Mouse (Mus musculus) kidney, adult 18-20 months (tissue): ENCODE results near the gene Gpc5.
A peak's percentile ranks its signal among the peaks of the same experiment; 100 is the strongest.

Experiments used
- DNase-seq: peaks from one replicate; pipeline ENCODE4 v3.0.0; 2021

Gpc5 gene

GRCm38 (mm10) chr14:115371131-115371530, 279.1 kb downstream of the Gpc5 start:
- DNase-seq, result peak; percentile 31

DNA sequence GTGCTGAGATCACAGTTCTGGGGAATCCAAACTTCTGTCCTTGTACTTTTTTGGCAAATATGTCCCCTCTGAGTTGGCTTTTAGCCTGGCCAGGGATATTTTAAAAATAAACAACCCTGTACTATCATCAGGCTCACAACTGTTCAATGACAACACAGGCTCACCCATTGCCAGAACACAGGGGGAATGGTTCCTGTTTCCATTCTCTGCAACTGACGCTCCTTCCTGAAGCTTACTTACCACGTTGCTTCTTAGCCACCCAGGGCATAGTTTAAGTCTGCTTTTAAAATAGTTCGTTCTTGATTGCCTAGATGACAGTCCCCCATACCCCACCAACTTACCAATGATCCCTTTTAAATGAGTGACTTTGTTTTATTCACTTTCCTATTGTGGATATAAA, 299.8 kb downstream of the Gpc5 start:
- DNase-seq, result no peak

DNA sequence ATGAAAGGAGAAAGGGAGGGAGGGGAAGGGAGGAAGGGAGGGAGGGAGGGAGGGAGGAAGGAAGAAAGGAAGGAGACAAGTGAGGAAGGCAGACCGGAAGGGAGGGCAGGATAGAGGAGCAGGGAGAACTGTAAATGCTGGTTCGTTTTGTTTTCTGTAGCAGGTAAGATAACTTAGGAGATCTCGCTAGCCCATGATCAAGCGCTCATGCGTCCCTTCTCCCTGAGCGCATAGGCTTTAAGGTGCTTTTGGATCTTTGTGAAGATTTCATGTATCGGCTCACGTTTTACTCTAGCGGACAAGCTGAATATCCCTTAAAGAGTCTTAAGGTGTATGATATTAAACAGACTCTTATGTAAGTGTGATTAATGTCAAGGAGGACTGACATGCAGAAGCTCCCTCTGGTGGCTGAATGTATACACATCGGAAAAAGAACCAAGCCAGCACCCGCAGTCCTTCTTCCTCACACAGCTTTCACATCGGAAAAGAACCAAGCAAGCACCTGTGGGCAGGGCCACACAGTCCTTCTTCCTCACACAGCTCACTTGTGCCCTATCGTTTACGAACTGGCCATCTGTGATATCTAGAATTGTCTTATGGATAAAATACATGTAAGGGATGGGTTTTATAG, 301.0 kb downstream of the Gpc5 start:
- DNase-seq, result peak; percentile 38

DNA sequence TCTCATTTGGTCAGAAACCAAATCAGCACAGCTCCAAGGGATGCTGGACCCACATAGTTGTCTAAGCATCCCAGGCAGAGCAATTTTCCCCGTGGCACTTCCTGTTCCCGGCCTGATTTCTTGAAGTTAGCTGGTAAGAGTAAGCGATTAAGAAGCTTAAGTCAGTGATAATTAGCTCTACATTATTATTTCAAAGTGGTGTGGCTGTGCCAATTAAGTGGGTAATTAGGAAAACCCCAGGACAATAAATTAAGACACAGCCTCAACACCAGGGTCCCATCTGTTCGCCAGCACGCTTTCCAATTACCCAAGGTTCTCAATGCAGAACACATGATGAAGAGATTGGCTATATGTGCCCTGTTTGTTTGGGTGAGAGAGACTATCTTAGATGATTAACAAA, 314.6 kb downstream of the Gpc5 start:
- DNase-seq, result no peak

DNA sequence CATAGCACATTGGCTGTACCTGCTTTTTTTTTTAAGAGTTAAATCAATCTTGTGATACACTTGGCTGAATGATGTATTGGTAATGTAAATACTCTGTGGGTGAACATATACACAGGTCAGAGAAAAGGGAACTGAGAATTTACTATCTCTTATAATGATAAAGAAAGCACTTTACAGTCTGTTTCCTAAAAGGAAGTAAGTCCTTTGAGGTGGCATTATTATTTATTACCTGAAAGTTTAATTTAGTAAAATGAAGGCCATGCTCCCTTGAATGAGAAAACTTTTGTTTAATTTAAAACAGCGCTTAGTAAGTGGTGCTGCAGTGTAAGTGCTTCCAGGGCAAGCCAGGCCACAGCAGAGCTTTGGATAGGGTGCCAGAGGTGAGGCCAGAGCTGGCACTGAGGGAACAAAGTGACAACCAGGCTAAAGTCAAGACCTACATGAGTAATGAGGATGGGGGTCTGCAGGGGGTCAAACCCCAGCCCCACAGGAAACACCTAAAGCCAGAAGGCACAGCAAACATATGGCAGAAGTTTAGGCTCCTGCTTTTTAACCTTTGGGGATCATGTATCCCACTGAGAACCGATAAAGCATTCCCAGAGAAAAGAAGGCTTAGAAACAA, 315.4 kb downstream of the Gpc5 start:
- DNase-seq, result no peak

DNA sequence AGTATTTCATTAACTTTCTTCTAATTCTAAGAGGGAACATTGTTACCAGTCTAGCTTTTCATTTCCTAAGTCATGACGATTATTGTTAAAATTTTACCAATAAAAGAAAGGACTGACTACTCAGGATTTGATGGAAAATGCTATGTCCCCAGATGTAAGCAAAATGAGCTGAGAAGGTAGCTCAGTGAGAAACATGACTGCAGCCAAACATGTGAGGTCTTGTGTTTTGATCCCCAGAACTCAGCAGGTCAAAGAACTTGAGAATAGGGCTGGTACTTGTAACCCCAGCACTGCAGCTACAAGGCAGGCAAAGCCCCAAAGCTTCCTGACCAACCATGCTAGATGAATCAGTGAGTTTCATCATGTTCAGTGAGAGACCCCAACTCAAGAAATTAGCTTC, 318.9 kb downstream of the Gpc5 start:
- DNase-seq, result peak; percentile 28

GRCm38 (mm10) chr14:115411513-115412174, 319.6 kb downstream of the Gpc5 start:
- DNase-seq, result peak; percentile 11

GRCm38 (mm10) chr14:115412821-115413220, 320.8 kb downstream of the Gpc5 start:
- DNase-seq, result no peak

DNA sequence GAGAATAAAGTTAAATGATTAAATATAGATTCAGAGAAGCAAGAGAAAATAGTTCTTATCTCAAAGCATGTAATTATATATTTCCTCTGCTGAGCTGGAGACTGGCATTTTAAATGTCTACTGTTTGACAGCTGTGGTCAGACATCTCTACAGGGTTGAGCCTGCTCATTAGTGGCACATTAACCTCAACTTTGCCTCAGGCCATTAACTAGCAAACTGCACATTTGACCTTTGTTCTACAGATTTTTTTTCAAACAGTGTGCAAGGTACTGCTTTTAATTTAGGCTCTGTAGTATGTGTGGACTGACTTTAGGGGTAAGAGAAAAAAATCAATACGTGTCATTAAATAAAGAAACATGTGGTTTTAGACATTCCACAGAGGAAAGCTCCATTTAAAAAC, 321.4 kb downstream of the Gpc5 start:
- DNase-seq, result peak; percentile 19

DNA sequence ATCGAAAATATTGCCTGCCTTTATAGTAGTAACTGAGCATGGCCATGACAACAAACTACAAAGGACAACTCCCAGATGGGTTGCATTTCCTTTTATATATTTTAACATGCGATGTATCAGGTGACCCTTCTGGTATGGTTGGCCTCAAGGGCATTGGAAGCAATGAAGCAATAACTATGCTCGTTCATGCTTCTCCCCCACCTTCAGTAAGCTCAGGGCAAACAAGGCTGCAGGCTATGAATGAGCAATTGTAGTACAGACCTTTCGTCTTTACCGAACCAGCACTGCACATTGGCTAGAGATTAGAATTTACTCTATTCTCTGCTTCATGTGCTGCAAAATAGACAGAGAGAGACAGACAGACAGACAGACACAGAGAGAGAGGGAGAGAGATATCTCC, 322.5 kb downstream of the Gpc5 start:
- DNase-seq, result no peak

GRCm38 (mm10) chr14:115431967-115432366, 340.0 kb downstream of the Gpc5 start:
- DNase-seq, result no peak

DNA sequence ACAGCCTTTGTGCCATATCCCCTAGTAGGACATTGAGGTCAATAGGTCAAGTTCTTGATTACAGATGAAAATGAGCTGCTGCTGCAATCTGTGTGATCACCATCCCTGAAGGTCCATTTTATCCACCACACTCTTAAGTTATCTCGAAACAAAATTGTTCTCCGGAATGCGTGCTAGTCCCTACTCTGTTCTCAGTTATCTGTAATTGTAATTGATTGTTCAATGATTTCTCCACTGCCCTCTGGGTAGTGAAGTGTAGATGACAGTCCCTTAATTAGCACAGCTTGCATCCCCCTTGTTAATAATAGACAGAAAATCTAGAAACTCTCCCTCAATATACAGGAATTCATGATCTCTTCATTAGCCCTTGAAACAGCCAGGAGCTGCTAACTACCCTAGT, 340.4 kb downstream of the Gpc5 start:
- no peak for DNase-seq

DNA sequence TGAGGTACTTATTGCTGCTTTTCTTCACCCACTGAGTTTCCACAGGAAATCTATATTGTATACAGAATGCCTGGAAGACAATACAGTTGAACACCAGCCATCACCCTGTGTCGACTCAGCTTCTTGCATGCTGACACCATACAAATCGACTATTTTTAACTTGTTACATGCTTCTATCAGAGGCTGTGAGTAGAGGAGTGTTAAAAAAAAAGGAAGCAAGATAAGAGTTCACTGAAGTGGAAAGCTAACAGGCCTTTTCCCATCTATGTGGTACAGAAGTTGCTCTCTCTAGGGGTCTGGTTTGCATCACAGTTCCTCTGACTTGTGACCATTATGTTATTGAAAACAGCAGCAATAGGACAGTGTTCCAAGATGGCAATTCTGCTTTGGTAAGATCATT, 344.6 kb downstream of the Gpc5 start:
- no peak for DNase-seq

DNA sequence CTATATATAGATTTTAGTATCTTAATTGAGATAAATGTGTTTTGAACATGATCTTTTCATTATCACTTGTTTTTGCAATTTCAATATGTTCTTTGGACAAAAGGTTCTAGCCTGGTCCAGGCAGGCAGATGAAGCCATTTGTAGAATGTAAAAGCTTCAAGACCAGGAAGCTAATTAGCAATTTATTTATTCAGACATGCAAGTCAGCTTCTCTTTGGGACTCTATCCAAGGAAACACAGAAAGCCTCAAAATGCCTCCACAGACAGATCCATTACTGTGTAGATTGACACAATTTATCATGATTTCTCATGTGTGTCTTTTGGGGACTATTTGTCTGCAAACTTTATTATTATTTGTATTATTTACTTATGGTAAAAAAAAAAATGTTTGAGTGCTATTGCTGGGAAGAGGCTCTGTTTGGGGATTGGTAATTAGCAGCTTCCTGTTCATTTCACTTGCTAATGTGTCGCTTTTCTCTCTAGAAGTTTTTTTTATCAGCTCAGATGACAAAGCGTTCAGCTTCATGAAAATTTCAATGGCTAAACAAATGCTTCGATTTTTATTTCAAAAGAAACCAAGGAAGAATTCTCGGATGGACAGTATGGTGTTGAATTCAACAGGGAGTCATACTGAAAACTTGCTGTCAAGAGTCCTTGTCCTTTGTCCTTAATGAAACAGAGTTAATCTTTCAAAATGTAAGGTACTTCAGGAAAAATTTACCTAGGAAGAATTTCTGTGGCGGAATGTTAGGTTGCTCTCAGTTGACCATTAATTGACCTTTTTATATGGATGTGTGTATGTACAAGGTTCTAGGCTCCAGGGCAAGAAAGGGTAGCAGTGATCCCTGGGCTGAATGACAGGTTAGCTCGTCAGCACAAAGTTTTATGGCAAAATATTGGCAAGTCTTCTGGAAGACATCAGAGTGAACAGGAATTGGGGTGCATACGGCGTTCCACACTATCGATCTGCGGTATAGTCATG, 353.1 kb downstream of the Gpc5 start:
- DNase-seq, result peak; percentile 33

GRCm38 (mm10) chr14:115450938-115451337, 358.9 kb downstream of the Gpc5 start:
- peak; percentile 16 for DNase-seq

DNA sequence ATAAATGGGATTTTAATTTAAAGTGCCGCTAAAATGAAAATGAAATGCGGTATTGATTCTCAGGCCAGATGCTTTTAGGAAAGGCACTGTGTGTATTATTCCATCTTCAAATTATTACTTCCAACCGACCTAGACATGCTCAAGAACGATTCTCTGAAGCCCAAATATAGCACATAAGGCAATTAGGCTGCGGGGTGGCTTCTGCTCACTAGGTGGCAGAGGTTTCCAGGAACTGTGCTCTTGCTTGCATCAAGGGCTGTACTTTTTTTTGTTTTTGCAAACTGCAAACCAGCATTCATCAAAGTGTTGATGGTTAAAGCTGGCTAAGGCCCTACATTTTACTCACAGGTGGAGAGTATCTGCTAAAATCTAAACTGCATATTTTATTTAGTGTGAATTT, 375.9 kb downstream of the Gpc5 start:
- DNase-seq, result no peak

- peak; percentile 9 for DNase-seq
These were observed 383.2 kb downstream of the Gpc5 start for GRCm38 (mm10) chr14:115475234-115475633.

GRCm38 (mm10) chr14:115477360-115477759, 385.3 kb downstream of the Gpc5 start:
- no peak for DNase-seq

GRCm38 (mm10) chr14:115485090-115485489, 393.1 kb downstream of the Gpc5 start:
- DNase-seq, result peak; percentile 26

DNA sequence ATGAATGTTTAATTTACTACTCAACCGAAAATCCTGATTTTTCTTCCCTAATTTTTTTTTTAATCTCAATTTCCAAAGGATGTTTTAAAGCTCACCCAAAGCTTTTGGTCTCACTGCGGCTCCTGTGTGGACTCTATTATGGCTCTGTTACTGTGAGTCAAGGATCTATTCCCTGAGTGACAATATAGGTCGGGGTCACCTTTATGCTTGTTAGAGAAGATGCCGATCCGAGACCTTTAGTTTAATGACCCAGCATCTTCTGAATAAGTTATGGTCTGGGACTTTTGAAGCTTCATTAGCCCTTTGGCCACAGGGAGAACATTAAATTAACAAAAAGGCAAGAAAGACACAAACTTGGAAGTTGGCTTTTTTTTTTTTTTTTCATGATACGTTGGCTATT, 408.8 kb downstream of the Gpc5 start:
- no peak for DNase-seq

GRCm38 (mm10) chr14:115546516-115547282, 454.7 kb downstream of the Gpc5 start:
- no peak for DNase-seq

DNA sequence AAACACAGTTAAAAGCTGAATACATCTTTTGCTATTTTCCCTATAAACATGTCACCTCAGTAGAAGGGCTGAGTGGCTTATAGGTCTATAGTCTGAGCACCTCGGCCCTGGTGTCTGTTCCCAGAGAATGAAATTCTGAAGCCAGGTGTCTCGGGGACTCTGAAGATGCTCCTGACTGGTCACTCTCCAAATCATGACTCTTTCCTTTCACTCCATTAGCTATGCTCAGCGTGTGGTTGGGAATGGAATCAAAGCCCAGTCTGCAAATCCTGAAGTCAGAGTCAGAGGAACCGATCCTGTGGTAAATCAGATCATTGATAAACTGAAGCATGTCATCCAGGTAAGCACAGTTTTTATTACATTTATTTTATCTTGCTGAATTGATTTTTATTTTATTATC, 460.0 kb downstream of the Gpc5 start:
- DNase-seq, result no peak
